31 mouse cellular contexts compared by ENCODE assay signal in the genomic region with DNA sequence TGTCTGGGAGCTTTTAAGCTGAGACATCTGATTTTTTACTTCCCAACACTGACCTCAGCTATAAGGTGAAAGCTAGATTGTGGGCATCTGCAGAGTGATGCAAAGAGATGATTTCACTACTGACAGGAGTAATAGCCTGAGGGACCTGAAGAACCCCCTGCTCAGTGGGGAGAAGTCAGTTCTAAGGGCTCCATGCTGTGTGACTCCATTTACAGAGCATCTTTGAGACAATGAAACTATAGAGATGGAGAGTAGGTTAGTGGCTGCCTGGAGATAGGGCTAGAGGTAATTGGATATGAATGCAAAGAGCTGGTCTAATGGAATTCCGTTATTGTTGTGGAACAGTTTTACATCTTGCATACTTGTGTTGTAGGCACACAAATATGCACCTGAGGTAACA.
DNase-seq lines count a peak whose midpoint lies in the region; ATAC-seq and TF ChIP-seq lines count a peak whose summit lies in the region.
"Had no signal": no experiment of that assay in that cellular context is flagged by ENCODE, and none has a peak within 500 bp of the region (broad histone marks: within the 10 kb centered on the region; RNA-seq: fewer than 3 reads in every experiment).

No protein-coding gene starts in this region.

- H3K36me3 ChIP-seq in forebrain, embryonic 13.5 days (ENCODE audit: poor library complexity, severe bottlenecking) = no peaks in the 10 kb centered on the region
- H3K36me3 ChIP-seq in forebrain, embryonic 15.5 days = no peaks in the 10 kb centered on the region
- H3K36me3 ChIP-seq in kidney, adult 2 months (ENCODE audit: control insufficient read depth, insufficient read depth, low read length) = no peaks in the 10 kb centered on the region
- H3K36me3 ChIP-seq: embryonic facial prominence, embryonic 12.5 days; embryonic facial prominence, embryonic 15.5 days; heart, embryonic 10.5 days; heart, embryonic 13.5 days; hindbrain, embryonic 12.5 days; intestine, embryonic 15.5 days had no signal

- no peak overlapping the region for H3K27ac ChIP-seq in forebrain, embryonic 13.5 days
- no peak overlapping the region for H3K27ac ChIP-seq in forebrain, embryonic 15.5 days (replicated peaks)
- H3K27ac ChIP-seq in left cerebral cortex, adult 2 months = no peak overlapping the region
- no peak overlapping the region for H3K27ac ChIP-seq in kidney, adult 2 months (ENCODE audit: insufficient read depth, low read depth, low read length)
- H3K27ac ChIP-seq: embryonic facial prominence, embryonic 12.5 days; embryonic facial prominence, embryonic 15.5 days; heart, adult 2 months; heart, embryonic 10.5 days; heart, embryonic 13.5 days; hindbrain, embryonic 12.5 days; intestine, embryonic 15.5 days had no signal

- no peak overlapping the region for H3K9ac ChIP-seq in forebrain, embryonic 13.5 days
- H3K9ac ChIP-seq in forebrain, embryonic 15.5 days (replicated peaks) = no peak overlapping the region
- H3K9ac ChIP-seq: embryonic facial prominence, embryonic 12.5 days; embryonic facial prominence, embryonic 15.5 days; heart, embryonic 13.5 days; hindbrain, embryonic 12.5 days; intestine, embryonic 15.5 days had no signal

- DNase-seq in retina, postnatal 1 day = peak; percentile 17
- no peak for DNase-seq in retina, embryonic 14.5 days (ENCODE audit: low spot score)
- peak; percentile 22 for DNase-seq in WW6 (ENCODE audit: low read depth, low spot score)
- peak; percentile 10 for DNase-seq in mesoderm, embryonic 11.5 days (ENCODE audit: low read depth, low spot score)
- DNase-seq in left cerebral cortex, adult 2 months (ENCODE audit: extremely low spot score in 1 of 2, low spot score in 2 of 2) = no peak
- DNase-seq in kidney, adult 2 months = no peak
- DNase-seq: adrenal gland, postnatal 10 days; adrenal gland, postnatal 36 days; B cell, adult 2 months; cerebellum, adult 11-12 months; cerebellum, adult 8-10 months; cerebellum, postnatal 10 days; cerebellum, postnatal 36 days; gastrocnemius, postnatal 10 days; gastrocnemius, postnatal 36 days; heart, adult 2 months; heart, postnatal 14 days; heart, postnatal 4 days; kidney, adult 11 months had no signal

- WGBS in forebrain, embryonic 13.5 days = 8% methylated on average over 1 of the region's 1 CpGs
- 8% methylated on average over 1 of the region's 1 CpGs for WGBS in forebrain, embryonic 15.5 days
- 49% methylated on average over 1 of the region's 1 CpGs for WGBS in kidney, adult 2 months

- intact Hi-C loops in left cerebral cortex, adult 2 months (cut with DNase I) = no loop called here

- no peak for TF ChIP-seq CTCF in left cerebral cortex, adult 2 months (IDR thresholded peaks at IDR 0.05)
- no peak for TF ChIP-seq CTCF in kidney, adult 2 months (conservative IDR thresholded peaks at IDR 0.05; ENCODE audit: insufficient read depth, insufficient read length, low read depth, low read length)

- ATAC-seq in forebrain, embryonic 13.5 days = 0 out of 2 replicates have a peak, but pooled peaks have one; percentile 45
- no peak for ATAC-seq in forebrain, embryonic 15.5 days (replicated peaks)
- ATAC-seq: forebrain, embryonic 16.5 days; hindbrain, embryonic 16.5 days; intestine, embryonic 15.5 days; Patski had no signal

- no peaks in the 10 kb centered on the region for H3K9me3 ChIP-seq in forebrain, embryonic 13.5 days (replicated peaks)
- no peaks in the 10 kb centered on the region for H3K9me3 ChIP-seq in forebrain, embryonic 15.5 days
- H3K9me3 ChIP-seq: embryonic facial prominence, embryonic 12.5 days; embryonic facial prominence, embryonic 15.5 days; heart, embryonic 10.5 days; heart, embryonic 13.5 days; hindbrain, embryonic 12.5 days; intestine, embryonic 15.5 days had no signal

- no peaks in the 10 kb centered on the region for H3K4me1 ChIP-seq in forebrain, embryonic 13.5 days
- no peaks in the 10 kb centered on the region for H3K4me1 ChIP-seq in forebrain, embryonic 15.5 days
- H3K4me1 ChIP-seq in kidney, adult 2 months (ENCODE audit: control insufficient read depth, insufficient read depth, low read length) = no peaks in the 10 kb centered on the region
- H3K4me1 ChIP-seq: embryonic facial prominence, embryonic 12.5 days; embryonic facial prominence, embryonic 15.5 days; heart, embryonic 10.5 days; heart, embryonic 13.5 days; hindbrain, embryonic 12.5 days; intestine, embryonic 15.5 days had no signal

- H3K4me2 ChIP-seq in forebrain, embryonic 13.5 days = no peak overlapping the region
- H3K4me2 ChIP-seq in forebrain, embryonic 15.5 days (replicated peaks) = no peak overlapping the region
- H3K4me2 ChIP-seq: embryonic facial prominence, embryonic 12.5 days; embryonic facial prominence, embryonic 15.5 days; heart, embryonic 13.5 days; hindbrain, embryonic 12.5 days; intestine, embryonic 15.5 days had no signal

- no peak for TF ChIP-seq POLR2A in kidney, adult 2 months (IDR thresholded peaks at IDR 0.05; ENCODE audit: low read depth, low read length)

- H3K4me3 ChIP-seq in forebrain, embryonic 13.5 days = no peak overlapping the region
- H3K4me3 ChIP-seq in forebrain, embryonic 15.5 days = no peak overlapping the region
- no peak overlapping the region for H3K4me3 ChIP-seq in left cerebral cortex, adult 2 months
- no peak overlapping the region for H3K4me3 ChIP-seq in kidney, adult 2 months (ENCODE audit: insufficient read depth, low read depth, low read length)
- H3K4me3 ChIP-seq: embryonic facial prominence, embryonic 12.5 days; embryonic facial prominence, embryonic 15.5 days; heart, adult 2 months; heart, embryonic 10.5 days; heart, embryonic 13.5 days; hindbrain, embryonic 12.5 days; intestine, embryonic 15.5 days had no signal

- no peaks in the 10 kb centered on the region for H3K27me3 ChIP-seq in forebrain, embryonic 13.5 days
- H3K27me3 ChIP-seq in forebrain, embryonic 15.5 days = no peaks in the 10 kb centered on the region
- no peaks in the 10 kb centered on the region for H3K27me3 ChIP-seq in kidney, adult 2 months (replicated peaks; ENCODE audit: control insufficient read depth, insufficient read depth, low read length)
- H3K27me3 ChIP-seq: CH12.LX; embryonic facial prominence, embryonic 12.5 days; embryonic facial prominence, embryonic 15.5 days; heart, embryonic 13.5 days; hindbrain, embryonic 12.5 days; intestine, embryonic 15.5 days had no signal

Comparison
In these comparisons a context has a peak if more than half of its experiments do, and no peak if none do; other contexts are left out.
1. DNase-seq: peak in retina, postnatal 1 day (single experiment), WW6 (single experiment) and mesoderm, embryonic 11.5 days (single experiment); none in retina, embryonic 14.5 days (single experiment), left cerebral cortex, adult 2 months (0 of 2) and kidney, adult 2 months (single experiment).